Mouse (Mus musculus): ENCODE data around the gene Sirpa. TPM values are rescaled to one million over a fixed set of nuclear protein-coding genes. Genes with fewer than 3 reads are reported as not detected.
A peak's percentile ranks its signal among the peaks of the same experiment; 100 is the strongest.

Gene Sirpa
- polyA plus RNA-seq, 1 experiment from 2014 or later, result 21.3 TPM

GRCm38 (mm10) chr2:129601059-129601650 is 8.5 kb downstream of the Sirpa start:
- H3K9me3 ChIP-seq, result no peaks in the 10 kb centered on the region
- ATAC-seq, result no peak
- H3K4me3 ChIP-seq (replicated peaks), result no peak overlapping the region
- H3K27me3 ChIP-seq (replicated peaks), result no peaks in the 10 kb centered on the region
- H3K9ac ChIP-seq, result no peak overlapping the region
- no peak overlapping the region for H3K4me2 ChIP-seq (replicated peaks)
- H3K27ac ChIP-seq, result no peak overlapping the region
- WGBS, result 79% methylated on average over 1 of the region's 1 CpGs
- H3K36me3 ChIP-seq, result no peaks in the 10 kb centered on the region
- H3K4me1 ChIP-seq (replicated peaks), result no peaks in the 10 kb centered on the region

- ATAC-seq, result no peak
Measured at GRCm38 (mm10) chr2:129601894-129602663, 9.4 kb downstream of the Sirpa start.

DNA sequence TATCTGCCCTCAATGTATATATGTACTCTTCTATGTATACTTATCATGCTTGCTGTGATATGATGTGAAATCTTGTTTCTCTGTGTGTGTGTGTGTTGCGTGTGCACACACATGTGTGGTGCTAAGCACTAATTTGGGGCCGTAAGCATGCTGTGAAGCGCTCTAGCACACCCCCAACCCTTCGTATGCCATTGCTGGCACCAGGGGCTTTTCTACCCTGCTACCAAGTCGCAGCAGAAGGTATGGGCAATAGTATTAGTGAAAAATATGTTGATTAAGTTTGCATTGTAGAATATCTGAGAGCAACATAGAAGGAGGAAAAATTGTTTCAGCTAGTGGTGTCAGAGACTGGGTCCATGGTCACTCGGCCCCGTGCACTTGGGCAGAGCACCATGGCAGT is 10.2 kb downstream of the Sirpa start:
- no peak overlapping the region for H3K4me2 ChIP-seq (replicated peaks)
- no peak overlapping the region for H3K9ac ChIP-seq
- H3K27ac ChIP-seq, result no peak overlapping the region
- no peaks in the 10 kb centered on the region for H3K4me1 ChIP-seq (replicated peaks)
- no peak for ATAC-seq
- H3K27me3 ChIP-seq (replicated peaks), result no peaks in the 10 kb centered on the region
- WGBS, result 93% methylated on average over 7 of the region's 7 CpGs
- H3K9me3 ChIP-seq, result no peaks in the 10 kb centered on the region
- no peaks in the 10 kb centered on the region for H3K36me3 ChIP-seq
- H3K4me3 ChIP-seq (replicated peaks), result no peak overlapping the region

More at GRCm38 (mm10) chr2:129601894-129602663, 9.4 kb downstream of the Sirpa start:
- H3K36me3 ChIP-seq, result no peaks in the 10 kb centered on the region
- H3K4me1 ChIP-seq (replicated peaks), result no peaks in the 10 kb centered on the region
- H3K4me3 ChIP-seq (replicated peaks), result no peak overlapping the region
- no peaks in the 10 kb centered on the region for H3K27me3 ChIP-seq (replicated peaks)
- H3K27ac ChIP-seq, result no peak overlapping the region
- 80% methylated on average over 10 of the region's 10 CpGs for WGBS
- no peak overlapping the region for H3K9ac ChIP-seq
- H3K9me3 ChIP-seq, result no peaks in the 10 kb centered on the region
- no peak overlapping the region for H3K4me2 ChIP-seq (replicated peaks)

DNA sequence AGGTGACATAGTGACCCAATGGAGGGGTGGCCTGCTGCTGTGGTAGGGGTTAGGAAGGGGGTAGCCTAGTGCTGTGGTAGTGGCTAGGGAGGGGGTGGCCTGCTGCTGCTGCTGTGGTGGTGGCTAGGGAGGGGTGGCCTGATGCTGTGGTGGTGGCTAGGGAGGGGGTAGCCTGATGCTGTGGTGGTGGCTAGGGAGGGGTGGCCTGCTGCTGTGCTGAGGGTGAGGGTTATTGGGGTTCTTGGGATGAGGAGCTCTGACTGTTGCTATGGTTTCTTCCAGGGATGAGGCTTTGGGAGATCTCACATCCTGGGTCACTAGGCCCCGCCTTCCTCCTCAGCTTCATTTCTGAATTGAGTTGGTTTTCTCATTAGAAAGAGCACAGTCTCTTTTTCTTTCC is 10.9 kb downstream of the Sirpa start:
- no peak overlapping the region for H3K4me3 ChIP-seq (replicated peaks)
- no peaks in the 10 kb centered on the region for H3K4me1 ChIP-seq (replicated peaks)
- H3K9ac ChIP-seq, result no peak overlapping the region
- WGBS, result 79% methylated on average over 1 of the region's 1 CpGs
- H3K36me3 ChIP-seq, result no peaks in the 10 kb centered on the region
- H3K27me3 ChIP-seq (replicated peaks), result no peaks in the 10 kb centered on the region
- no peaks in the 10 kb centered on the region for H3K9me3 ChIP-seq
- H3K27ac ChIP-seq, result no peak overlapping the region
- peak; percentile 89 for ATAC-seq
- H3K4me2 ChIP-seq (replicated peaks), result no peak overlapping the region

DNA sequence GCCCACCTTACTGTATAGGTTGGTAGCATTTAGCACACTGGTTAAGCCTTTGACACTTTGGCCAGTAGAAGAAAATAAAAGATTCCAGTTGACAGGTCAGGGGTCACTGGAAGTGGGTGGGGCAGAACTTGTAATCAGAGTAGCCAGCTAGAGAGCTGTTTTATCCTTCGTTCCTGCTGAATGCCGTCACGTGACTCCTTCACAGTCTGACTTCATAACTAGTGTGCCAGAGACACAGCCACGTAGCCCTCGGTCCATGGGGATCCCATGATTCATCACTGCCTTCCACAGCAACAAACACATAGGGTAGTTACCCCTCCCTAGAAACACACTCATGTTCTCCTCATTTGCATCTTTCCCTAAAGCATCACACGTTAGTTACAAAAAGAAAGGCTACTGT is 11.4 kb downstream of the Sirpa start:
- no peak overlapping the region for H3K27ac ChIP-seq
- H3K4me2 ChIP-seq (replicated peaks), result no peak overlapping the region
- no peaks in the 10 kb centered on the region for H3K27me3 ChIP-seq (replicated peaks)
- H3K36me3 ChIP-seq, result no peaks in the 10 kb centered on the region
- no peak overlapping the region for H3K4me3 ChIP-seq (replicated peaks)
- no peaks in the 10 kb centered on the region for H3K9me3 ChIP-seq
- no peak for ATAC-seq
- H3K4me1 ChIP-seq (replicated peaks), result no peaks in the 10 kb centered on the region
- 34% methylated on average over 6 of the region's 6 CpGs for whole genome bisulfite sequencing
- H3K9ac ChIP-seq, result no peak overlapping the region

DNA sequence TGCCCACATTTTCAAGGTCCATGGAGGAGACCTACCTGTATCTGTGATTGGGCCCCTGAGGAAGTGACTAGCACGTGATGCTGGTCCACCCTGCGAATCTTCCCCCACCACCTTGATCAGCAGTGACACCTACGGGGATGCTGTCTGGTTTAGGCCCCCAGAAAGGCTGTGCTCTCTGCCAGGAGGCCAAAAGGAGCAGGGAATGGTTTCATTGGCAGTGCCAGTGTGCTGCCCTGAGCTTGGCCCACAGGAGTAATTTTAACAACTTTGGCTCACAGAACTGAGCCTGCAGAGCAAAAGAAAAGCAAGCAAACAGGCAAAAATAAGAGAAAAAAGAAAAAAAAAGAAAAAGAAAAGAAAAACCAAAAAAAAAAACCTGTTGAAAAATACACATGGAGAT is 13.2 kb downstream of the Sirpa start:
- Histone ChIP-seq H3K4me2 (replicated peaks) (no peak overlapping the region), H3K9ac (no peak overlapping the region), H3K27me3 (replicated peaks) (no peaks in the 10 kb centered on the region), H3K4me3 (replicated peaks) (no peak overlapping the region), H3K27ac (no peak overlapping the region), H3K36me3 (peaks cover 2% of the 10 kb centered on the region; the same call in 1 of the 2 replicates), H3K4me1 (replicated peaks) (no peaks in the 10 kb centered on the region), H3K9me3 (no peaks in the 10 kb centered on the region)
- WGBS, result 70% methylated on average over 3 of the region's 3 CpGs
- ATAC-seq, result no peak

GRCm38 (mm10) chr2:129606269-129606668 is 13.6 kb downstream of the Sirpa start:
- ATAC-seq, result no peak
- Histone ChIP-seq H3K27ac (no peak overlapping the region), H3K9ac (no peak overlapping the region), H3K9me3 (no peaks in the 10 kb centered on the region), H3K4me3 (replicated peaks) (no peak overlapping the region), H3K36me3 (peaks cover 6% of the 10 kb centered on the region; the same call in 1 of the 2 replicates), H3K4me2 (replicated peaks) (no peak overlapping the region), H3K27me3 (replicated peaks) (no peaks in the 10 kb centered on the region), H3K4me1 (replicated peaks) (no peaks in the 10 kb centered on the region)
- WGBS, result 36% methylated on average over 8 of the region's 8 CpGs

- no peaks in the 10 kb centered on the region for H3K27me3 ChIP-seq (replicated peaks)
- no peaks in the 10 kb centered on the region for H3K9me3 ChIP-seq
- ATAC-seq, result no peak
- H3K9ac ChIP-seq, result no peak overlapping the region
- WGBS, result 89% methylated on average over 2 of the region's 2 CpGs
- no peak overlapping the region for H3K4me2 ChIP-seq (replicated peaks)
- H3K27ac ChIP-seq, result no peak overlapping the region
- no peaks in the 10 kb centered on the region for H3K4me1 ChIP-seq (replicated peaks)
- no peak overlapping the region for H3K4me3 ChIP-seq (replicated peaks)
- H3K36me3 ChIP-seq, result peaks cover 6% of the 10 kb centered on the region; the same call in 1 of the 2 replicates
Measured at GRCm38 (mm10) chr2:129606899-129607298, 14.3 kb downstream of the Sirpa start.

- H3K36me3 ChIP-seq, result peaks cover 17% of the 10 kb centered on the region; the same call in 1 of the 2 replicates
- H3K27me3 ChIP-seq (replicated peaks), result no peaks in the 10 kb centered on the region
- H3K4me2 ChIP-seq (replicated peaks), result no peak overlapping the region
- WGBS, result 89% methylated on average over 6 of the region's 6 CpGs
- H3K9me3 ChIP-seq, result no peaks in the 10 kb centered on the region
- H3K4me1 ChIP-seq (replicated peaks), result no peaks in the 10 kb centered on the region
- ATAC-seq, result no peak
- H3K27ac ChIP-seq, result no peak overlapping the region
- H3K4me3 ChIP-seq (replicated peaks), result no peak overlapping the region
- no peak overlapping the region for H3K9ac ChIP-seq
Measured at GRCm38 (mm10) chr2:129613971-129614370, 21.3 kb downstream of the Sirpa start.

- peaks cover 17% of the 10 kb centered on the region; the same call in 1 of the 2 replicates for H3K36me3 ChIP-seq
- WGBS, result 79% methylated on average over 10 of the region's 10 CpGs
- H3K27me3 ChIP-seq (replicated peaks), result no peaks in the 10 kb centered on the region
- H3K4me2 ChIP-seq (replicated peaks), result no peak overlapping the region
- H3K9me3 ChIP-seq, result no peaks in the 10 kb centered on the region
- no peaks in the 10 kb centered on the region for H3K4me1 ChIP-seq (replicated peaks)
- H3K27ac ChIP-seq, result no peak overlapping the region
- no peak overlapping the region for H3K9ac ChIP-seq
- ATAC-seq, result no peak
- no peak overlapping the region for H3K4me3 ChIP-seq (replicated peaks)
Measured at GRCm38 (mm10) chr2:129614482-129615185, 22.0 kb downstream of the Sirpa start.

- no peak overlapping the region for H3K27ac ChIP-seq
- no peaks in the 10 kb centered on the region for H3K4me1 ChIP-seq (replicated peaks)
- no peak overlapping the region for H3K4me3 ChIP-seq (replicated peaks)
- no peak for ATAC-seq
- no peak overlapping the region for H3K4me2 ChIP-seq (replicated peaks)
- H3K27me3 ChIP-seq (replicated peaks), result no peaks in the 10 kb centered on the region
- WGBS, result 84% methylated on average over 7 of the region's 7 CpGs
- H3K9ac ChIP-seq, result no peak overlapping the region
- no peaks in the 10 kb centered on the region for H3K9me3 ChIP-seq
- peaks cover 10% of the 10 kb centered on the region; the same call in 1 of the 2 replicates for H3K36me3 ChIP-seq
Measured at GRCm38 (mm10) chr2:129620148-129620547, 27.5 kb downstream of the Sirpa start.

DNA sequence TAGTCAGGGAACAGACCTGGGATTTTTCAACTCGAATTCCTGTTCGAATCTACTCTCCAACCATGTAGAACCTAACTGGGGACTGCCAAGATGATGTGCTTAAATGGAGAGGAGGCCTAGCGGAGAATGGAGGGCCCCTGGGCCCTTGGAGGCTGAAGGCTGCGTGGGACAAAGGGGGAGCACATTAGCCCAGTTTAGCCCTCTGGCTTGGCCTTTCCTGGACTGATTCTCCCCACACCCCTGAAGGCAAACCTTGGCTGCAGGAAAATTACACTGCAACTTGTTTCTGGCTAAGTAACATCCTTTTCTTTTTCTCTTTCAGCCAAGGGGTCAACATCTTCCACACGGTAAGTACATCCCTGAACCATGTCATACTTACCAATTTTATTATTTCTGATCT is 28.2 kb downstream of the Sirpa start:
- no peaks in the 10 kb centered on the region for H3K4me1 ChIP-seq (replicated peaks)
- 86% methylated on average over 5 of the region's 5 CpGs for WGBS
- H3K36me3 ChIP-seq, result peaks cover 4% of the 10 kb centered on the region; the same call in 1 of the 2 replicates
- no peak overlapping the region for H3K27ac ChIP-seq
- H3K9me3 ChIP-seq, result no peaks in the 10 kb centered on the region
- H3K4me3 ChIP-seq (replicated peaks), result no peak overlapping the region
- H3K9ac ChIP-seq, result no peak overlapping the region
- H3K27me3 ChIP-seq (replicated peaks), result no peaks in the 10 kb centered on the region
- H3K4me2 ChIP-seq (replicated peaks), result no peak overlapping the region
- ATAC-seq, result no peak
